Mouse (Mus musculus): Measurements from ENCODE around the gene Agap1. TPM values are rescaled to one million over a fixed set of nuclear protein-coding genes. Genes with fewer than 3 reads are reported as not detected.

The Agap1 gene
- polyA plus RNA-seq, 1 experiment, result 4.3 TPM

DNA sequence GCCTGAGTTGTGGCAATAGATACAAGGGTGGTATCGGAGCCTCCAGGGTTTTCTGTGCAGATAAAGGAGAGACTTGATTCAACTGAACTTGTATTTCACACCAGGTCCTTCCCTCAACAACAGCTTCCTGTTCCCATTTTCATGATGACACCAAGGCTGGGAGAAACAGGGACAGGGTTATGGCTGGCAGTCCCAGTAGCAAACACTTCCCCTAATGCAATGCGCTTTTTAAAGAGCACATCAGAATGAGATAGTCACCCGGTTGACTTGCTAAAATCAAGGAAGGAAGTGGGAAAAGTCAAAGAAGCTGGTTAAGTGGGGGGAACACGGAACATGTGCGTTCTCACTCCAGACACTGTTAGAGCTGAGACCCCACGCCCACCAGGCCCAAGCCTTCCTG is 436.8 kb downstream of the Agap1 start:
- Histone ChIP-seq H3K27ac (ENCODE audit: control insufficient read depth, insufficient read depth, low read length) (no peak overlapping the region), H3K4me1 (replicated peaks; ENCODE audit: control insufficient read depth, insufficient read depth, low read length) (no peaks in the 10 kb centered on the region; the same call in 1 of the 2 replicates), H3K27me3 (ENCODE audit: control insufficient read depth, insufficient read depth, low read length) (no peaks in the 10 kb centered on the region), H3K36me3 (ENCODE audit: control insufficient read depth, insufficient read depth, low read length) (no peaks in the 10 kb centered on the region), H3K4me3 (ENCODE audit: control insufficient read depth, insufficient read depth, low read length) (no peak overlapping the region)
- TF ChIP-seq CTCF (IDR thresholded peaks at IDR 0.05; ENCODE audit: borderline replicate concordance, control insufficient read depth, extremely low read depth, insufficient read depth, low read length, poor library complexity) (no peak), POLR2A (IDR thresholded peaks at IDR 0.05; ENCODE audit: control insufficient read depth, extremely low read depth, insufficient read depth, low read length, poor library complexity) (no peak)
- no peak for DNase-seq
- WGBS, result 28% methylated on average over 6 of the region's 6 CpGs

DNA sequence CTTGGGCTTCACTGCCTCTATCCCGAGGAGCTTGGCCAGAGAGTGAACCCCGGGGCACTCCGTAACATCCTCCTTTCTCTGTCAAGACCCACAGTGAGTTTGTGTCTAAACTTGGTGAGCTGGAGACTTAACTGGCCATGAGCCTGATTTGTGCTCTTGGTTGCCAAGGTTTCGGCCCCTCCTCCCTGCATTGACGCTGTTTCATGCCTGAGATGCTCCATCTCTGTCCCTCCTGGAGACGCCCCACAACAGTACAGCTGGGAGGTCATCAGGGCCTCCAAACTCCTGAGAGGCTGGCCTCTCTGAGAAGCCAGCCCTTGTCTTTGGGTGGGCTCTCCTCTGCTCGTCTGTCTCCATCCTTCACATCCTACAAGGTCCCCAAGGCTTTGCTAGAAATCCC is 437.7 kb downstream of the Agap1 start:
- no peak for TF ChIP-seq POLR2A (IDR thresholded peaks at IDR 0.05; ENCODE audit: control insufficient read depth, extremely low read depth, insufficient read depth, low read length, poor library complexity)
- H3K4me1 ChIP-seq (replicated peaks; ENCODE audit: control insufficient read depth, insufficient read depth, low read length), result no peaks in the 10 kb centered on the region; the same call in 1 of the 2 replicates
- H3K27me3 ChIP-seq (ENCODE audit: control insufficient read depth, insufficient read depth, low read length), result no peaks in the 10 kb centered on the region
- 92% methylated on average over 7 of the region's 7 CpGs for WGBS
- no peak overlapping the region for H3K27ac ChIP-seq (ENCODE audit: control insufficient read depth, insufficient read depth, low read length)
- no peak overlapping the region for H3K4me3 ChIP-seq (ENCODE audit: control insufficient read depth, insufficient read depth, low read length)
- no peak for DNase-seq
- no peaks in the 10 kb centered on the region for H3K36me3 ChIP-seq (ENCODE audit: control insufficient read depth, insufficient read depth, low read length)

DNA sequence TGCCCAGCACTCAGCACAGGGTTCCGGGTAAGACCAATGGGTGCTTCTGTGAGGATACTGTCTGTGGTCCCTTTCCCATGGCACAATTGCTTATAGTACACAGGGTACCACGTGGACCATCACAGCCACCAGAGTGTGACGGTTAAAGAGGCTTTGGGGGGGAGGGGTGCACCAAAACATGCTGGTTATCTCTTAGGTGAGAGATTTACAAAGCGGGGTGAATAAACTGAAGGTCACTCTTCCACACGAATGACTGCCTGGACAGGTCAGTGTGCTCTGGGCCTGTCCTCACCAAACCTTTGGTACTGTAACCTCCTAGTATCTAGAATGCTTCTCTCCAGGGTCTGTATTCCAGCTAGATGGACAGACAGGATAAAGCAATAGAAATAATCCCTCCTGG is 441.2 kb downstream of the Agap1 start:
- no peaks in the 10 kb centered on the region; the same call in 1 of the 2 replicates for H3K4me1 ChIP-seq (replicated peaks; ENCODE audit: control insufficient read depth, insufficient read depth, low read length)
- WGBS, result 92% methylated on average over 5 of the region's 5 CpGs
- no peak for DNase-seq
- no peak for TF ChIP-seq POLR2A (IDR thresholded peaks at IDR 0.05; ENCODE audit: control insufficient read depth, extremely low read depth, insufficient read depth, low read length, poor library complexity)
- no peak for TF ChIP-seq CTCF (IDR thresholded peaks at IDR 0.05; ENCODE audit: borderline replicate concordance, control insufficient read depth, extremely low read depth, insufficient read depth, low read length, poor library complexity)
- no peak overlapping the region for H3K27ac ChIP-seq (ENCODE audit: control insufficient read depth, insufficient read depth, low read length)
- no peaks in the 10 kb centered on the region for H3K36me3 ChIP-seq (ENCODE audit: control insufficient read depth, insufficient read depth, low read length)
- no peaks in the 10 kb centered on the region; the same call in 1 of the 2 replicates for H3K27me3 ChIP-seq (ENCODE audit: control insufficient read depth, insufficient read depth, low read length)
- H3K4me3 ChIP-seq (ENCODE audit: control insufficient read depth, insufficient read depth, low read length), result no peak overlapping the region

DNA sequence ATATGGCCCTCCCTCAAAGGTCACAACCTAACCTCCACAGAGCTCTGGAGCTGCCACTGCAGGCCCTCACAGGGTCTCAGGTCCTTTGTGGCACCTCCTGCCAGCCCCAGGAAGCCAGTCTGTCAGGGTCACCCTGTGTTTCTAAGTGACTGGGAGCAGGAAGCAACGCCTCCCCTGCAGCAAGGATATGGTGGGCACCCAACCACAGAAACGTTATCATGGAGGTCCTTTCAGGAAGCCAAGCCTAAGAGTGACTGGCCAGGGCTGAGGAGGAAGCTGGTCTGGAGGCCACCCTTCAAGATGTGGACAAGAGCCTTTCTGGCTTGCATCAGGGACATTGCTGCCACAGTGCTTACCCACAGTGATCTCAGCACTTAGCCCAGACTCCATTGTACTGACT is 444.4 kb downstream of the Agap1 start:
- Histone ChIP-seq H3K27me3 (ENCODE audit: control insufficient read depth, insufficient read depth, low read length) (no peaks in the 10 kb centered on the region; the same call in 1 of the 2 replicates), H3K36me3 (ENCODE audit: control insufficient read depth, insufficient read depth, low read length) (no peaks in the 10 kb centered on the region), H3K4me1 (replicated peaks; ENCODE audit: control insufficient read depth, insufficient read depth, low read length) (no peaks in the 10 kb centered on the region), H3K4me3 (ENCODE audit: control insufficient read depth, insufficient read depth, low read length) (no peak overlapping the region), H3K27ac (ENCODE audit: control insufficient read depth, insufficient read depth, low read length) (no peak overlapping the region)
- TF ChIP-seq CTCF (IDR thresholded peaks at IDR 0.05; ENCODE audit: borderline replicate concordance, control insufficient read depth, extremely low read depth, insufficient read depth, low read length, poor library complexity), result no peak
- no peak for TF ChIP-seq POLR2A (IDR thresholded peaks at IDR 0.05; ENCODE audit: control insufficient read depth, extremely low read depth, insufficient read depth, low read length, poor library complexity)
- DNase-seq, result no peak
- 19% methylated on average over 2 of the region's 2 CpGs for WGBS

DNA sequence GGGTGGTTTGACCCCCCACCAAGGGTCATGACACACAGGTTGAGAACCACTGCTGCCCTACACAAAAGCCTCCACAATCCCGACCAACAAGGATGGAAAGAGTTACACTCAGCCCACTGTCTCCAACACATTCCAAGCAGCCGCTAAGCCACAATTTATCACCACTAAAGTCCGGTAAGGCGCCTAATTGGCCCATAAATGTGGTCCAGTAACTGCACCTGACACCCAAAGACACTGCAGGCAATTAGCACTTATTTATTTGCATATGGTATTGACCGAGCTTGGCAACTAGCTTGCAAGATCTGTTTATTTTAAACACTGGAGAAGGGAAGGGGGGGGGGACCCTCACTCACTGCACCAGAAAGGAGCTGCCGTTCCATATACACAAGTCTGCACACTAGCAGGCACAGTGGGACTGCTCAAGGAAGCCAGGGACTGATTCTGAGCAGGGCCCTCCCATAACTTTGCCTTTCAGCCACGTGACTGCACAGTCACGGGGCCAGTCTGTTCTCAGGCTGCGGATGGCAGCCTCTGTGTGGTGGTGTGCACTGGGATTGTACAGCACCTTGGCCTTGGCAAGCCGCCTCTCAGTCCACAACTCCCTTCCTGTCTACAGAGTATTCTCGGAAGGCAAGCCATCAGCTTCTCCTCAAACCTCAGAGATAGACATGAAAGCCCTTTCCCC is 445.3 kb downstream of the Agap1 start:
- TF ChIP-seq CTCF (IDR thresholded peaks at IDR 0.05; ENCODE audit: borderline replicate concordance, control insufficient read depth, extremely low read depth, insufficient read depth, low read length, poor library complexity) (no peak), POLR2A (IDR thresholded peaks at IDR 0.05; ENCODE audit: control insufficient read depth, extremely low read depth, insufficient read depth, low read length, poor library complexity) (no peak)
- whole genome bisulfite sequencing, result 68% methylated on average over 11 of the region's 11 CpGs
- no peak overlapping the region for H3K4me3 ChIP-seq (ENCODE audit: control insufficient read depth, insufficient read depth, low read length)
- H3K36me3 ChIP-seq (ENCODE audit: control insufficient read depth, insufficient read depth, low read length), result no peaks in the 10 kb centered on the region
- H3K27ac ChIP-seq (ENCODE audit: control insufficient read depth, insufficient read depth, low read length), result no peak overlapping the region
- no peaks in the 10 kb centered on the region; the same call in 1 of the 2 replicates for H3K27me3 ChIP-seq (ENCODE audit: control insufficient read depth, insufficient read depth, low read length)
- no peak for DNase-seq
- no peaks in the 10 kb centered on the region for H3K4me1 ChIP-seq (replicated peaks; ENCODE audit: control insufficient read depth, insufficient read depth, low read length)

DNA sequence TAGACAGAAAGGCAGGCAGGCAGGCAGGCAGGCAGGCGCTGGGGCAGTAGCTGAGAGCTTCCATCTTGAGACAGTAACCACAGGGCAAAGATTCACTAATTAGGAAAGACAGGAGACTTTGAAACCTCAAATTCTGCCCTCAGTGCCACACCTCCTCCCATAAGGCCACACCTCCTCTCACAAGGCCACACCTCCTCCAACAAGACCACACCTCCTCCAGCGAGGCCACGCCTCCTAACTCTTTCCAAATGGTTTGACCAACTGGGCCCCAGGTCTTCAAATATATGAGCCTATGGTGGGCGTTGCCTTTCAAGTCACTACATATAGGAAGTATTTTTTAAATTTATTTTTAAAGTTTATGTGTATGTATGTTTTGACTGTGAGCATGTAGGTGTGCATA is 446.8 kb downstream of the Agap1 start:
- TF ChIP-seq CTCF (IDR thresholded peaks at IDR 0.05; ENCODE audit: borderline replicate concordance, control insufficient read depth, extremely low read depth, insufficient read depth, low read length, poor library complexity), result no peak
- TF ChIP-seq POLR2A (IDR thresholded peaks at IDR 0.05; ENCODE audit: control insufficient read depth, extremely low read depth, insufficient read depth, low read length, poor library complexity), result no peak
- no peak for DNase-seq
- Histone ChIP-seq H3K4me1 (replicated peaks; ENCODE audit: control insufficient read depth, insufficient read depth, low read length) (no peaks in the 10 kb centered on the region), H3K4me3 (ENCODE audit: control insufficient read depth, insufficient read depth, low read length) (no peak overlapping the region), H3K27me3 (ENCODE audit: control insufficient read depth, insufficient read depth, low read length) (no peaks in the 10 kb centered on the region; the same call in 1 of the 2 replicates), H3K36me3 (ENCODE audit: control insufficient read depth, insufficient read depth, low read length) (no peaks in the 10 kb centered on the region), H3K27ac (ENCODE audit: control insufficient read depth, insufficient read depth, low read length) (no peak overlapping the region)
- 81% methylated on average over 4 of the region's 4 CpGs for WGBS

DNA sequence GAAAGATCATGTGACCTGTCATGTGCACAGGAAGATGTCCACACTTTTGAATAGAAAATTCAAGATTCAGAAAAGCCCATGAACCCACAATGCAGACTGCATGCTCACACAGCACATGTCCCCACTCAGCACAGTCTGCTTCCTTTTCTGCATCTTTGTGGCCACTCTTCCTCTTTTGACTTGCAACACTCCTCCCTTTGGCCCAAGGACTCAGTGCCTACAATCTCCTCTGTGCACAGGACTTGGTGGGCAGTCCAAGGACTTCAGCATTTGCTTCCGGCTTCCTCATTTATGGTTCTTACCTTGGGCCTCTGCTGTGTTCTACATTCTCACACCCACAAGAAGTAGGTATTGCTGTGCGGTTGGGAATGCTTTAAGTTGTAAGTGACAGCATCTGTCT is 447.6 kb downstream of the Agap1 start:
- H3K27me3 ChIP-seq (ENCODE audit: control insufficient read depth, insufficient read depth, low read length), result no peaks in the 10 kb centered on the region; the same call in 1 of the 2 replicates
- TF ChIP-seq POLR2A (IDR thresholded peaks at IDR 0.05; ENCODE audit: control insufficient read depth, extremely low read depth, insufficient read depth, low read length, poor library complexity) (no peak), CTCF (IDR thresholded peaks at IDR 0.05; ENCODE audit: borderline replicate concordance, control insufficient read depth, extremely low read depth, insufficient read depth, low read length, poor library complexity) (no peak)
- H3K4me3 ChIP-seq (ENCODE audit: control insufficient read depth, insufficient read depth, low read length), result no peak overlapping the region
- no peaks in the 10 kb centered on the region for H3K4me1 ChIP-seq (replicated peaks; ENCODE audit: control insufficient read depth, insufficient read depth, low read length)
- no peak for DNase-seq
- WGBS, result 73% methylated on average over 2 of the region's 2 CpGs
- H3K27ac ChIP-seq (ENCODE audit: control insufficient read depth, insufficient read depth, low read length), result no peak overlapping the region
- no peaks in the 10 kb centered on the region for H3K36me3 ChIP-seq (ENCODE audit: control insufficient read depth, insufficient read depth, low read length)

All from thymus, adult 2 months (tissue).